Mouse (Mus musculus) liver, embryonic 14.5 days (tissue): ENCODE measurements at regions not wholly inside any gene's neighbourhood (a gene's known extent, or its start where the extent isn't known, plus 50 kb on each side); places are given as distances from the start of the nearest gene placed in this dataset.

Source experiments
- ATAC-seq: fragments of 200-750 bp; cut with Nextera tagmentation; 2 replicates; pipeline ENCODE4 v1.8.0; 2017; ENCODE audit warnings: moderate number of reproducible peaks, mild to moderate bottlenecking, moderate library complexity; ENCODE audit not compliant: insufficient read depth
- DNase-seq, 3 experiments: peaks; one replicate each; pipeline ENCODE4 v3.0.0-alpha.2; 2012 to 2013; ENCODE audit warnings: low read depth in 3 of 3, low spot score in 3 of 3
- H3K27ac ChIP-seq: fragments of 300-500 bp; sonication (generic); 2 replicates; pipeline ENCODE4 v1.5.1; 2014; ENCODE audit warnings: moderate library complexity, mild to moderate bottlenecking, control low read depth, inconsistent platforms
- H3K27me3 ChIP-seq: fragments of 300-500 bp; sonication (generic); 2 replicates; pipeline ENCODE4 v1.6.1; 2014; ENCODE audit warnings: mild to moderate bottlenecking, low read length, moderate library complexity; ENCODE audit not compliant: control insufficient read depth, insufficient read depth
- H3K36me3 ChIP-seq: fragments of 300-500 bp; sonication (generic); replicated peaks from 2 replicates; pipeline ENCODE4 v1.6.1; 2014; ENCODE audit warnings: low read depth; ENCODE audit not compliant: control insufficient read depth, insufficient read depth
- H3K4me1 ChIP-seq, 2 experiments: fragments of 200-500 bp in 1 of 2; fragments of 300-500 bp in 1 of 2; sonication (generic) in 1 of 2; replicated peaks; 2 replicates each; pipeline ENCODE4 v1.6.1; 2012 to 2014; ENCODE audit warnings: antibody characterized with exemption in 1 of 2, inconsistent platforms in 1 of 2, low read length in 1 of 2; ENCODE audit not compliant: control insufficient read depth in 2 of 2, insufficient read depth in 2 of 2
- H3K4me2 ChIP-seq: fragments of 300-500 bp; sonication (generic); 2 replicates; pipeline ENCODE4 v1.6.1; 2014; ENCODE audit warnings: low read depth, mild to moderate bottlenecking, control low read depth, moderate library complexity
- H3K4me3 ChIP-seq, 2 experiments: fragments of 200-500 bp in 1 of 2; fragments of 300-500 bp in 1 of 2; sonication (generic) in 1 of 2; 2 replicates each; pipeline ENCODE4 v1.5.1; 2012 to 2014; ENCODE audit warnings: low read depth in 2 of 2, low read length in 2 of 2, mild to moderate bottlenecking in 2 of 2, control low read depth in 1 of 2, inconsistent platforms in 1 of 2, moderate library complexity in 1 of 2; ENCODE audit not compliant: insufficient read depth in 1 of 2
- H3K9ac ChIP-seq: fragments of 300-500 bp; sonication (generic); replicated peaks from 2 replicates; pipeline ENCODE4 v1.6.1; 2014; ENCODE audit warnings: mild to moderate bottlenecking, control low read depth, moderate library complexity
- H3K9me3 ChIP-seq: fragments of 300-500 bp; sonication (generic); 2 replicates; pipeline ENCODE4 v1.6.1; 2016; ENCODE audit warnings: low read length, mixed read lengths; ENCODE audit not compliant: control insufficient read depth
- CTCF ChIP-seq: IDR thresholded peaks from 2 replicates; pipeline ENCODE4 v1.5.1; 2016; ENCODE audit warnings: antibody characterized with exemption, low read depth, control low read depth
- EP300 ChIP-seq: IDR thresholded peaks from 2 replicates; pipeline ENCODE4 v1.6.1; 2016; ENCODE audit warnings: antibody characterized with exemption, low read depth
- WGBS: fragments of 180-500 bp; shearing (Covaris S2); extraction: QIAGEN DNeasy Blood & Tissue Kit; methylation state at CpG from one replicate; pipeline ENCODE4 v1.1.7; 2014; ENCODE audit not compliant: insufficient replicate concordance; 5-methylcytosine and 5-hydroxymethylcytosine counted together

- ATAC-seq = no peak
- 66% methylated on average over 6 of the region's 6 CpGs for WGBS
- no peaks in the 10 kb centered on the region for H3K36me3 ChIP-seq
Measured at GRCm38 (mm10) chr16:78637452-78637851, 60.9 kb upstream of the D16Ertd472e start.

GRCm38 (mm10) chr16:78637015-78637414 lies 60.5 kb upstream of the D16Ertd472e start:
- Histone ChIP-seq H3K27me3 (no peaks in the 10 kb centered on the region), H3K36me3 (no peaks in the 10 kb centered on the region), H3K27ac (no peak overlapping the region), H3K4me3 (no peak overlapping the region), H3K9ac (no peak overlapping the region), H3K4me1 (no peaks in the 10 kb centered on the region), H3K4me2 (no peak overlapping the region), H3K9me3 (no peaks in the 10 kb centered on the region)
- ATAC-seq (no peak), DNase-seq (no peak)
- 37% methylated on average over 5 of the region's 5 CpGs for WGBS
- 0 out of 2 replicates have a peak, but pooled peaks have one; percentile 16 for TF ChIP-seq CTCF
- TF ChIP-seq EP300 = no peak

More at GRCm38 (mm10) chr16:78637452-78637851, 60.9 kb upstream of the D16Ertd472e start:
- Histone ChIP-seq H3K27ac (no peak overlapping the region), H3K27me3 (no peaks in the 10 kb centered on the region), H3K4me2 (no peak overlapping the region), H3K4me1 (no peaks in the 10 kb centered on the region), H3K9me3 (no peaks in the 10 kb centered on the region), H3K9ac (no peak overlapping the region), H3K4me3 (no peak overlapping the region)
- no peak for DNase-seq
- no peak for TF ChIP-seq CTCF
- no peak for TF ChIP-seq EP300

- no peak overlapping the region for H3K27ac ChIP-seq
- 67% methylated on average over 5 of the region's 5 CpGs for WGBS
Measured at GRCm38 (mm10) chr16:78635774-78636173, 59.3 kb upstream of the D16Ertd472e start.

GRCm38 (mm10) chr16:78635257-78635656 lies 58.7 kb upstream of the D16Ertd472e start:
- H3K9me3 ChIP-seq = no peaks in the 10 kb centered on the region
- TF ChIP-seq EP300 = no peak
- peak; percentile 81 for TF ChIP-seq CTCF
- DNase-seq (peak in 2 of 3 experiments; percentile 4 to 19), ATAC-seq (no peak)
- H3K27me3 ChIP-seq = no peaks in the 10 kb centered on the region
- H3K9ac ChIP-seq = no peak overlapping the region
- no peak overlapping the region for H3K4me3 ChIP-seq
- no peak overlapping the region for H3K27ac ChIP-seq
- no peak overlapping the region for H3K4me2 ChIP-seq
- no peaks in the 10 kb centered on the region for H3K36me3 ChIP-seq
- no peaks in the 10 kb centered on the region for H3K4me1 ChIP-seq
- 20% methylated on average over 8 of the region's 8 CpGs for WGBS

More at GRCm38 (mm10) chr16:78635774-78636173, 59.3 kb upstream of the D16Ertd472e start:
- Histone ChIP-seq H3K4me1 (no peaks in the 10 kb centered on the region), H3K36me3 (no peaks in the 10 kb centered on the region), H3K9ac (no peak overlapping the region), H3K4me2 (no peak overlapping the region), H3K27me3 (no peaks in the 10 kb centered on the region), H3K4me3 (no peak overlapping the region), H3K9me3 (no peaks in the 10 kb centered on the region)
- DNase-seq = no peak
- TF ChIP-seq CTCF (no peak), EP300 (no peak)
- ATAC-seq = no peak

GRCm38 (mm10) chr16:78631797-78632196 lies 55.3 kb upstream of the D16Ertd472e start:
- no peak overlapping the region for H3K27ac ChIP-seq
- H3K36me3 ChIP-seq = no peaks in the 10 kb centered on the region
- no peaks in the 10 kb centered on the region for H3K27me3 ChIP-seq
- no peak overlapping the region for H3K4me2 ChIP-seq
- 59% methylated on average over 5 of the region's 5 CpGs for WGBS
- DNase-seq = no peak
- H3K4me1 ChIP-seq = no peaks in the 10 kb centered on the region
- no peak overlapping the region for H3K4me3 ChIP-seq
- no peaks in the 10 kb centered on the region for H3K9me3 ChIP-seq
- TF ChIP-seq CTCF = no peak
- TF ChIP-seq EP300 = no peak
- ATAC-seq = no peak
- H3K9ac ChIP-seq = no peak overlapping the region
